Mouse (Mus musculus) Patski (cell line): Measurements from ENCODE around the gene Lsg1. TPM values are rescaled to one million over a fixed set of nuclear protein-coding genes. Genes with fewer than 3 reads are reported as not detected.

Experiments used
- ATAC-seq: fragments of 100-300 bp; one replicate; pipeline ENCODE4 v1.8.0; 2021
- CTCF ChIA-PET: fragments of 350-600 bp; sonication (Branson Sonifier 250); formaldehyde crosslinking; loops from one replicate; lab custom pipeline; 2022; ENCODE audit warnings: inconsistent platforms; lab: Charles Lee
- POLR2A ChIA-PET: fragments of 350-600 bp; sonication (Branson Sonifier 250); formaldehyde crosslinking; loops from one replicate; lab custom pipeline; 2022; ENCODE audit warnings: antibody characterized with exemption, inconsistent platforms; lab: Charles Lee
- DNase-seq: peaks from one replicate; pipeline ENCODE4 v3.0.0-alpha.2; 2011; ENCODE audit warnings: low read depth, low spot score
- H3K27me3 ChIP-seq: fragments of 371-371 bp; one replicate; pipeline ENCODE4 v1.5.1; 2021
- CTCF ChIP-seq: fragments of 100-300 bp; IDR thresholded peaks from one replicate; pipeline ENCODE4 v1.5.1; 2021
- in situ Hi-C: fragments of 300-500 bp; cut with MboI; formaldehyde crosslinking; loops from 3 replicates; pipeline ENCODE4 v1.11.1; 2018; ENCODE audit warnings: low pct_unique_long_range_greater_than_20kb, mixed read lengths
- polyA plus RNA-seq: library from polyadenylated mRNA; unstranded; gene quantifications from one replicate; pipeline ENCODE4 v1.2.3, GENCODE M21; 2021

Lsg1 gene
- polyA plus RNA-seq, 1 experiment from 2014 or later = 47.8 TPM

DNA sequence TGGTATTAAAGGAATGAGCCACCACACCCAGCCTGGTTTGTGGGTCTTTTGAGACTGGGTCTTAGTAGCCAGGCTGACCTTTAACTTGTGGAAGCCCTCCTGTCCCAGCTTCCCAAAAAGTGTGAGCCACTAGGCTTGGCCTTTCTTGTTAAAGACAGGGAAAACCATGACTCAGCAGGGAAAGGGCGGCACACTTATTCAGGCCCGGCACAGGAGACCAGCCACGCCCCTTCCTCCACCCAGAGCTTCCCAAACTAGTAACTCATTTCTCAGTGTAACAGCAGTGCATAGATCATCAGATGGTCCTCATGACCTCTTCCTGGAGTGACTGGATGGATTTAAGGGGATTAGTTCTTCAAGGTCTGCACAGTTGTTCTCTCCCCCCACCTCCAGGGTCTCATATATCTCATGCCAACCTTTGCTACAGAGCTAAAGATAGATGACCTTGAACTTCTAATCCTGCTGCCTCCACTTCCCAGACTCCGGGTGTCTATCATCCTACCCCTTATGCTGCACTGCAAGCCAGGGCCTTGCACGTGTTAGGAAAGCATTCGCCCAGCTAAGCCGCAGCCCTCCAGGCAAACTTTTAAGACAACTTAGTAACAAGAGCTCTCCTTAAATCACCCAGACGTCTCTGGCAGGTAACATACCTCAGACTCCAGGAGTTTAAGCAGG, 74.9 kb downstream of the Lsg1 start:
- POLR2A ChIA-PET = interaction anchor here (0.9 to 1.4 kb wide), 3 partner anchors 10 to 127 kb away, joined by 3 read pairs; no protein-coding TSS in a partner anchor
- H3K27me3 ChIP-seq = no peaks in the 10 kb centered on the region
- no peak for TF ChIP-seq CTCF
- CTCF ChIA-PET = interaction anchor here (1.2 to 2.0 kb wide), 5 partner anchors 8 to 261 kb away, joined by 3 to 6 read pairs (median 5); no protein-coding TSS in a partner anchor
- in situ Hi-C loops = loop anchor here (5.0 to 10.0 kb wide), 3 partner anchors 135 to 778 kb away; no protein-coding TSS in a partner anchor
- peak; percentile 88 for DNase-seq
- ATAC-seq = peak; percentile 47

DNA sequence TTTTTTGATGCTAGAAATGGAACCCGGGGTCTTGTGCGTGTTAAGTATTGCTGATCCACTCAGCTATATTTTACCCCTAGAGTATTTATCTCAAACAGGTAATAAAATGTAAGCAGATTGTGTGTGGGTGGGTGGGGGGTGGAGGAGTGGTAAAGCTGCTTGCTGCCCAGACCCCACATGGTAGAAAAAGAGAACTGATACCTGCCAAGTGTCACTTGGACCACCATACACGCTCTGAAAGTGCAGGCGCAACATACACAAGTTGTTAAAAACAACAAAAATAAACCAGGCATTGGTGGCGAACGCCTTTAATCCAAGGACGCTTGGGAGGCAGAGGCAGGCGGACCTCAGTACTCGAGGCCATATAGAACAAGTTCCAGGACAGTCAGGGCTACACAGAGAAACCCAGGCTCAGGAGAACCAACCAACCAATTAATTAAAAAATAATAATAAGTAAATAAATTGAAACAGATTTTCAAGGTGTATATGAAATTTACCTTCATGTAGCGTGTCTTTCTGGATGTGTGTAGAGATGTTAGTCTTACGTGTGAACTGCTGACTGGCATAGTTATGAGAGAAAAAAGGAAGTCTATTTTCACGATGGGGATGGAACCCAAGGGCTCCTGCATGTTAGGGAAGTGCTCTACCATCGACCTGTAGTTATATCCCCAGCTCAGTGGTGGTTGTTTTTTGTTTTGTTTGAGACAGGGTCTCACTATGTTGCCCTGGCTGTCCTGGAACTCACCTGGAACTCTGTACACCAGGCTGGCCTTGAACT, 75.6 kb downstream of the Lsg1 start:
- DNase-seq (no peak), ATAC-seq (no peak)
- ChIA-PET CTCF (interaction anchor here (1.5 to 5.6 kb wide), 5 partner anchors 8 to 261 kb away, joined by 3 to 35 read pairs (median 6); no protein-coding TSS in a partner anchor), POLR2A (interaction anchor here (0.7 to 1.2 kb wide), 2 partner anchors 9 to 136 kb away, joined by 3 to 5 read pairs; no protein-coding TSS in a partner anchor)
- in situ Hi-C loops = loop anchor here (5.0 to 10.0 kb wide), 3 partner anchors 134 to 777 kb away; no protein-coding TSS in a partner anchor
- H3K27me3 ChIP-seq = no peaks in the 10 kb centered on the region
- TF ChIP-seq CTCF = no peak

DNA sequence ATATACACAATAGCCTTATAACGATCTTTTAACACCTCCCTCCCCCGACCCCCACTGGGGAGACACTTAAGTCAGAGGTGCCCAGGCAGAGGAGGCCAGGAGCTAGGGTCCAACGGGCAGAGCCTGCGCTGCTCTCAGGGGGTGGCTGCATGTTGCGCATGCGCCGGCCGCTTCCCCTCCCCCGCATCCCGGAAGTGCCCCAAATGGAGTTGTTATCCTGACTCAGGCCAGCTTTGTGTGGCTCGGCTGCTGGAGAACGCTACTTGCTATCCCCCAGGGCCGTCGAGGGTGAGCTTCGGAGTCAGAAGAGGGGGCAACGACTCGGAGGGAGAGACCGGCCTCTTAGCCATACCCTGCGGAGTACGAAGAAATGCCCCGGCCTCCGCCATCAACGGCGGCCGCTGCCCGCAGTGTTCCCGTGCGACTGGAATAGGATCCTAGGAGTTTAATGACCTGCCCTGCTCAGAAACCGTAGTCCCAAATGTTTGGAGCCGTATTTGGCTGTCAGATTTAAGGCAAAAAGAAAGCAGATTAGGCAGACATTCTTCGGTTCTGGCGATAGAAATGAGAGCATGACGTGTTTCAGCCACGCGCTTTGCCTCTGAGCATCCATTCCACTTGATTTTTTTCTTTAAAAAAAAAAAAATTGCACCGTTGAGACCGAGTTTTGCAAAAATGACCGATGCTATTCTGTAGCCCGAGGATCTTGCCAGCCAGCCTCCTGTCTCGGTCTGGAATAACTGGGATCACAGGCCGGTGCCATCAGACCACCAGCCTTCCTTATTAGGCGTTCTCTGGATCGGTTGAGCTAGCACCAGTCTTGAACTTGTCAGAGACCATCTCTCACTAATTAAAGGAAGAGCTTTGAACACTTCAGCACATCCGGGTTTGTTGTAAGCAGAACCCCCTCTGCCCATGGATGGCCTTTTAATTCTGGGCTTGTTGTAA, 76.6 kb downstream of the Lsg1 start:
- in situ Hi-C loops = loop anchor here (5.0 to 10.0 kb wide), 3 partner anchors 133 to 776 kb away; no protein-coding TSS in a partner anchor
- no peaks in the 10 kb centered on the region for H3K27me3 ChIP-seq
- no peak for ATAC-seq
- CTCF ChIA-PET = interaction anchor here (1.7 to 5.6 kb wide), 4 partner anchors 9 to 260 kb away, joined by 3 to 35 read pairs (median 8); no protein-coding TSS in a partner anchor
- TF ChIP-seq CTCF = no peak
- POLR2A ChIA-PET = interaction anchor here (0.7 kb wide), 1 partner anchor 135 kb away, joined by 5 read pairs; no protein-coding TSS in a partner anchor
- DNase-seq = no peak

Other genes starting within 250 kb of the Lsg1 start
- 84.9 TPM for gene Atp13a3, start 181.6 kb downstream of the Lsg1 start, polyA plus RNA-seq
- gene Tmem44, start 36.8 kb downstream of the Lsg1 start, polyA plus RNA-seq = 8.0 TPM
- 94.0 TPM for gene Fam43a, start 12.1 kb upstream of the Lsg1 start, polyA plus RNA-seq